Mouse (Mus musculus): ENCODE data around the gene Thap11. TPM values are rescaled to one million over a fixed set of nuclear protein-coding genes. Genes with fewer than 3 reads are reported as not detected.
"Not testable (repeated sequence)": the region's sequence is repeated elsewhere in the genome, so short reads cannot be mapped to it uniquely, and the experiment has no call there.

The Thap11 gene
- 10 to 100 TPM; 36.8 to 41.5 (median 37.4) TPM for total RNA-seq (2022)

GRCm38 (mm10) chr8:105854715-105855216, at the start of gene Thap11:
TSS of gene Thap11 (plus strand) at chr8:105855132.
- DNase-seq (ENCODE audit: low spot score in 2 of 2), result peak; percentile 84 to 86

GRCm38 (mm10) chr8:105805346-105805745, 49.6 kb upstream of the Thap11 start:
- DNase-seq (ENCODE audit: low spot score in 2 of 2), result no peak

- no peak for DNase-seq (ENCODE audit: low spot score in 2 of 2)
These were observed 49.0 kb upstream of the Thap11 start for GRCm38 (mm10) chr8:105805964-105806363.

GRCm38 (mm10) chr8:105807766-105808165, 47.2 kb upstream of the Thap11 start:
- no peak for DNase-seq (ENCODE audit: low spot score in 2 of 2)

GRCm38 (mm10) chr8:105808480-105808879, 46.5 kb upstream of the Thap11 start:
- DNase-seq (ENCODE audit: low spot score in 2 of 2), result no peak

- no peak for DNase-seq (ENCODE audit: low spot score in 2 of 2)
These were observed 44.6 kb upstream of the Thap11 start for GRCm38 (mm10) chr8:105810245-105810786.

GRCm38 (mm10) chr8:105811061-105811460, 43.9 kb upstream of the Thap11 start:
- no peak for DNase-seq (ENCODE audit: low spot score in 2 of 2)

GRCm38 (mm10) chr8:105811543-105811942, 43.4 kb upstream of the Thap11 start:
- no peak for DNase-seq (ENCODE audit: low spot score in 2 of 2)

GRCm38 (mm10) chr8:105812511-105812910, 42.4 kb upstream of the Thap11 start:
- DNase-seq (ENCODE audit: low spot score in 2 of 2), result no peak

GRCm38 (mm10) chr8:105813241-105813640, 41.7 kb upstream of the Thap11 start:
- no peak for DNase-seq (ENCODE audit: low spot score in 2 of 2)

GRCm38 (mm10) chr8:105819659-105820058, 35.3 kb upstream of the Thap11 start:
- DNase-seq (ENCODE audit: low spot score in 2 of 2), result no peak

GRCm38 (mm10) chr8:105820925-105821324, 34.0 kb upstream of the Thap11 start:
- no peak for DNase-seq (ENCODE audit: low spot score in 2 of 2)

- no peak for DNase-seq (ENCODE audit: low spot score in 2 of 2)
These were observed 29.4 kb upstream of the Thap11 start for GRCm38 (mm10) chr8:105825506-105825905.

- DNase-seq (ENCODE audit: low spot score in 2 of 2), result no peak
These were observed 28.6 kb upstream of the Thap11 start for GRCm38 (mm10) chr8:105826379-105826778.

- peak; percentile 92 to 99 for DNase-seq (ENCODE audit: low spot score in 2 of 2)
These were observed 27.8 kb upstream of the Thap11 start, which contains the start of the genes Ranbp10 and Tsnaxip1 for GRCm38 (mm10) chr8:105826861-105827848. TSS of gene Ranbp10 (minus strand) at chr8:105827350. TSS of gene Tsnaxip1 (plus strand) at chr8:105827731.

GRCm38 (mm10) chr8:105833740-105834139, 21.2 kb upstream of the Thap11 start:
- DNase-seq (ENCODE audit: low spot score in 2 of 2), result not testable (repeated sequence)

- DNase-seq (ENCODE audit: low spot score in 2 of 2), result peak in 1 of 2 experiments; percentile 50
These were observed 19.6 kb upstream of the Thap11 start for GRCm38 (mm10) chr8:105835318-105835717.

GRCm38 (mm10) chr8:105836991-105837390, 17.9 kb upstream of the Thap11 start:
- DNase-seq (ENCODE audit: low spot score in 2 of 2), result no peak

- no peak for DNase-seq (ENCODE audit: low spot score in 2 of 2)
These were observed 15.7 kb upstream of the Thap11 start for GRCm38 (mm10) chr8:105839209-105839608.

- no peak for DNase-seq (ENCODE audit: low spot score in 2 of 2)
These were observed 8.3 kb upstream of the Thap11 start for GRCm38 (mm10) chr8:105846678-105847077.

GRCm38 (mm10) chr8:105850014-105850413, 4.9 kb upstream of the Thap11 start:
- DNase-seq (ENCODE audit: low spot score in 2 of 2), result no peak

GRCm38 (mm10) chr8:105850611-105851010, 4.3 kb upstream of the Thap11 start:
- no peak for DNase-seq (ENCODE audit: low spot score in 2 of 2)
